Mouse (Mus musculus) common myeloid progenitor, adult 5-6 weeks (primary cell): ENCODE results near the gene Lrp5. TPM values are rescaled to one million over a fixed set of nuclear protein-coding genes. Genes with fewer than 3 reads are reported as not detected.
A peak's percentile ranks its signal among the peaks of the same experiment; 100 is the strongest.

Source experiments
- ATAC-seq: replicated peaks from 2 replicates; pipeline ENCODE4 v1.8.0; 2016; ENCODE audit warnings: low read depth, mild to moderate bottlenecking, moderate TSS enrichment, inconsistent platforms; ENCODE audit not compliant: poor library complexity, severe bottlenecking
- total RNA-seq: library from RNA; stranded (forward); fragments of 200-1000, 187-1606 nt; gene quantifications from 2 replicates; pipeline ENCODE4 v1.2.3, GENCODE M21; 2017

Lrp5 gene
- total RNA-seq, 1 experiment from 2014 or later = 14.2 TPM

- ATAC-seq = no peak
These were observed 111.1 kb downstream of the Lrp5 start for GRCm38 (mm10) chr19:3575276-3575631.

- ATAC-seq = no peak
These were observed 111.7 kb downstream of the Lrp5 start for GRCm38 (mm10) chr19:3574593-3575094.

- no peak for ATAC-seq
These were observed 122.1 kb downstream of the Lrp5 start for GRCm38 (mm10) chr19:3564309-3564708.

- peak; percentile 47; the same call in 1 of the 2 replicates for ATAC-seq
These were observed 123.6 kb downstream of the Lrp5 start for GRCm38 (mm10) chr19:3562752-3563151.

DNA sequence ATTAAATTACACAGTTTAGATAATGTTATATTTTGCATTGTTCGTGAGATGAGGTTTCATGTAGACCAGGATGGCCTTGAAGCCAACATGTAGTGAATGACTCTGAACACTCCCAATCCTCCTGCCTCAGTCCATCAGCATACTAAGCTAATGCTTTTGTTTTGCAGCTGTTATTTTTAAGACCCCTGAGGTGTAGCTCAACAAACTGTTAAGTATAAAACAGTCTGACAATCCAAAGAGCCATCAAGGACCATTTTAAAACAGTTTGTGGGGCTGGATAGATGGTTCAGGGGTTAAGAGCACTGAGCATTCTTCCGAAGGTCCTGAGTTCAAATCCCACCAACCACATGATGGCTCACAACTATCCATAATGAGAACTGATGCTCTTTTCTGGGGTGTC, 124.1 kb downstream of the Lrp5 start:
- no peak for ATAC-seq

DNA sequence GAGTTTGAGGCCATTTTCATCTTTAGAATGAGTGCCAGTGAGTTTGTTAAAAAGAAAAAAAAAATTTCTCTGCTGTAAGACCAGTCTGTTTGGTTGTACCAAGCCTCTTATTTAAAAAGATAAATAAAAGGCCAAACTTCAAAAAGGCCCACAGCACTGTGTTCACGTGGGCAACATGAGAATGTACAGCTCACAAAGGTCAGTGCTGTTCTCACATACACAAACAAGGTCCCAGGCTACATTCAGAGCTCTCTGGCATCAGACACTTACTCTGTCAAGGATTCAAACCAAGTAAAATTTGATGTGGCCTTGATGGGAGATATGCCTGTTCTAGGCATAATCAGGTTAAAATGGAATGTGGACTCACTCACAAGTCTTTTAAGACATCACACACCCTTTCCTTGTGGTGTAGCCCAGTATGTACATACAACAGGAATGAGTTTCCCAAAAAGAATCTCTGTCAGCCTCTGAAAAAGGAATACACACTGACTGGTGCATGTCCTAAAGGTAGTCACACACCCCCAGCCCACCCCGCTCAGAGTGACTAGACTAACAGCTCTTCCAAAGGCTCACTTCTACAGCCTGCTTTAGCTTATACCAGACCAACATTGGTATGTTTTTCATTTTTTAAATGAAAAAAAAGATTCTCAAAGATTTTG, 130.1 kb downstream of the Lrp5 start:
- no peak for ATAC-seq

- no peak for ATAC-seq
These were observed 131.6 kb downstream of the Lrp5 start for GRCm38 (mm10) chr19:3554785-3555184.

DNA sequence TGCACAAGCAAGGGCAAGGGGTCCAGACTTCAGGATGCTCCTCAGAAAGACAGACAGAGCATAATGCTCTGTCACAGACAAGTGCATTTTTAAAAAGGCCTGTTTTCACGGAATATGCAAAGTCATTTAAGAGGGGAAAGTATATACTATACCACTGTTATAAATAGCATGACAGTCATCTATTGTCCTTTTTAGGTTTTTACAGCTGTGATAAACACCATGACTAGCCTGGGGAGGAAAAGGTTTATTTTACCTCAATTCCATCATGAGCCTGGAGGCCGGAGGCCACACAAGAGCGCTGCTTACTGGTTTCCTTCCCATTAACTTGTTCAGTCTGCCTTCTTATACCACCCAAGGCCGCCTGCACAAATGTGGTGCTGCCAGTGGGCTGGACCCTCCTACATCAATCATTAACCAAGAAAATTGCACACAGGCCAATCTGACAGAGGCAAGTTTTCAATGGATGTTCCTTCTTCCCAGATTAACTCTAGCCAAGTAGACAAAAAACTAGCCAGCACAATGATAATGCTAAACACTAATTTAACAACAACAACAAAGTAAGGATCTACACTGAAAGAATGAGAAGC, 134.7 kb downstream of the Lrp5 start:
- ATAC-seq = 0 out of 2 replicates have a peak, but pooled peaks have one; percentile 36

- ATAC-seq = no peak
These were observed 136.3 kb downstream of the Lrp5 start for GRCm38 (mm10) chr19:3550101-3550500.

GRCm38 (mm10) chr19:3549263-3549662, 137.1 kb downstream of the Lrp5 start:
- no peak for ATAC-seq

DNA sequence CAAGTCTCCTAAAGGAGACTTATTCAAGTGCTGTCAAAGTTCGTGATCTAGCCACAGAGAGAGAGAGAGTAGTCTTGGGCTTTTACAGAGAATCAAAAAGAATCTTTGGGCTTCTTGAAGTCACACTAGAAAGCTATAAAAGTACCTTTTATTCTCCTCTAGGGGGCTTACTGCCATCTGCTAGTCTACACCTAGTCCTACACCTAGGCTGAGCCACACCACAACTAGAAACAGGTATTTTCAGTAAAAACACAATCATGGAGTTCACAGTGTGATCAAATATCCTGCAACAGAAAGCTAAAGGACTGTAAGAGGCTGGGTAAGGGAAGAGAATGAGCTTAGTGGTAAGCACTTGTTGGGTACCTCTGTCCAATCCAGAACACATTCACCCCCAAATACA, 138.1 kb downstream of the Lrp5 start:
- no peak for ATAC-seq

- ATAC-seq = no peak
These were observed 141.4 kb downstream of the Lrp5 start for GRCm38 (mm10) chr19:3544995-3545394.

GRCm38 (mm10) chr19:3542591-3542990, 143.8 kb downstream of the Lrp5 start:
- ATAC-seq = no peak

GRCm38 (mm10) chr19:3540997-3541396, 145.4 kb downstream of the Lrp5 start:
- no peak for ATAC-seq

- ATAC-seq = no peak
These were observed 146.1 kb downstream of the Lrp5 start for GRCm38 (mm10) chr19:3540254-3540653.

DNA sequence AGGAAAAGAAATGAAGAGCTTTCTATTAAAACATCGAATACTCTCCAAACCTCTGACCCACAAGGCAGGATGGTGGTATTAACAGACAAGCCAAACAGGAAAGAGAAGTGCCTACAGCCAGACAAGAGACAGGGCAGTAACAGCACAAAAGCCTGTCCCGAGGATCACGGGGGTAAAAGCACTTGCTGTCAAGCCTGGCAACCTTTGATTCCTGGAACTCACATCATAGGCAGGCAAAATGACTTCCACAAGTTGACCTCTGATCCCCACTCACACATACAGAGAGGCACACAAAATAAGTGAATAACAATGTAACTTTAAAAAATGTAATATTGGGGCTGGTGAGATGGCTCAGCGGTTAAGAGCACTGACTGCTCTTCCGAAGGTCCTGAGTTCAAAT, 146.9 kb downstream of the Lrp5 start:
- 0 out of 2 replicates have a peak, but pooled peaks have one; percentile 18 for ATAC-seq

DNA sequence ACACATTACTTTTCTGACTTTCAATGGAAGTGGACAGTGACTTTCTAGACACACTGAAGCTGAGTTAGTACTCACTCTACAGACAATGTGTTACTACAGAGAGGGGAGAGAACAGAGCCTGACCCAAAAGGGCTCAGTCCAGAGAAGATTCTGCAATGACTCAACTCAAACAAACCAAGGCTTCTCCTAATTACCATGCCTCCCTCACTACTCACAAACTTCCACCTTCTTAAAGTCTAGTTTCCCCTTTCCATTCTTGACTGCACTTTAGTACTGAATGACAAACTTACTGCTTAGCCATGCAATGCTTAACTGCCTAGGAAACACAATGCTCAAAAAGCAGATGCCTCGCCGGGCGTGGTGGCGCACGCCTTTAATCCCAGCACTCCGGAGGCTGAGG, 148.7 kb downstream of the Lrp5 start:
- 0 out of 2 replicates have a peak, but pooled peaks have one; percentile 39 for ATAC-seq

GRCm38 (mm10) chr19:3534945-3535344, 151.4 kb downstream of the Lrp5 start:
- ATAC-seq = no peak
